Mouse (Mus musculus) frontal cortex, adult (tissue): ENCODE data around the gene Git1.
"Not testable (repeated sequence)": the region's sequence is repeated elsewhere in the genome, so short reads cannot be mapped to it uniquely, and the experiment has no call there.

Experiments used
- ATAC-seq: cut with Nextera tagmentation; 2 replicates; pipeline ENCODE4 v1.9.2; 2017; ENCODE audit warnings: mild to moderate bottlenecking, moderate library complexity, mixed read lengths; ENCODE audit not compliant: low TSS enrichment

Gene Git1

DNA sequence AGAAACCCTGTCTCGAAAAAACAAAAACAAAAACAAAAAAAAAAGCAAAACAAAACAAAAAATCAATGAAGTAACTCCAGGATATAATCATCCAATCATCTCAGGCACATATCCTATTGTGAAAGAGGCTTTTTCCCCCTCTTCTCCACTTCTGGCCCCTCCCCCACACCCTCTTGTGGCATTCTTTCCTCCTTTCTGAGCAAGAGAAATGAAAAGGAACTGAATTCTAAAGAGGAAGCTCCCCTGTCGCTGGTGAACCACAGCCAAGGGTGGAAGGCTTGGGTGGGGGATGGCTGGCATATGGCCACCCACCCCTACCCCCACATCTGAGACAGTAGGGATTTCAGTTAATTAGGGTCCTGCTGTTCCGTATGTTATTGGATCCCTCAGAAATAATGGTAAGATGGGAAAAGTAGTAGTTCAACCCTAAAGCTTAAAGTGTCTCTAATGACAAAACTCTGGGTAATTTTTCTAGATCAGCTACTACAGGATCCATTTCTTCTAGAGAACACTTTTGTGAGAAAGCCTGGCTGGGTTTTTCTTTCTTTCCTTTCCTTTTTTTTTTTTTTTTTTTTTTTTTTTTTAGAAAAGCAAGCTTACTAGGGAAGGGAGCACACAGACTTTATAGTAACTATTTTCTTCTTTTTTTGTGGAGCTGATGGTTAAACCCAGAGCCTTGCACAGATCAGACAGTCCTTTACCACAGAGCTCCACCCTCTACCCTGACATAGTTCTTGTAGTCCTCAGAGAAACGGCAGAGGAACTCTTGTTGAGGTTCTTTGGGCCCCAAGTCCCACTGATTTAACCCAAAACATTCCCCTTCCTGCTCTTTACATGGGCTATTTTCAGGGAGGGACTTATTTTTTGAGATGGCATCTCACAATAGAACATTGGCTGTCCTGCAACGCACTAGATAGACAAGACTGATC lies 27.5 kb downstream of the Git1 start:
- no peak for ATAC-seq

- no peak for ATAC-seq
Measured at GRCm38 (mm10) chr11:77525804-77526486, 32.6 kb downstream of the Git1 start.

- ATAC-seq, result not testable (repeated sequence)
Measured at GRCm38 (mm10) chr11:77528420-77528819, 35.1 kb downstream of the Git1 start.

DNA sequence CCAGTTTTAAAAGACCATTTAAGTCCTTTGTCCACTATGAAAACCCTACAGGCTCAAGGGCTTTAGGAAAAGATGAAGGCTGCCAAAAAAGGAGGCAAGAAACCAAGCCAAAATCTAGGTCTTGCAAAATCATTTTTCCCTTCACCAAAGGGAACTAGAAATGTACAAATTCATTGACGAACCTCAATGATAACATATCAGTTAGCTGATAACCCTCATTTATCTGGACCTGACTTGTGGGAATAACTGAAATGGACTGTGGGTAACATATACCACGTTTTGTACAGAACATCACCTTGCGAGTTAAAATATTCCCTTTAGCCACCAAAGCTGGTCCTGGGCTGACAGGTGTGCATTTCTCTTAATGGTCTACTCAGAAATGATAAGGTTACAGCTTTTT lies 36.3 kb downstream of the Git1 start:
- no peak for ATAC-seq

DNA sequence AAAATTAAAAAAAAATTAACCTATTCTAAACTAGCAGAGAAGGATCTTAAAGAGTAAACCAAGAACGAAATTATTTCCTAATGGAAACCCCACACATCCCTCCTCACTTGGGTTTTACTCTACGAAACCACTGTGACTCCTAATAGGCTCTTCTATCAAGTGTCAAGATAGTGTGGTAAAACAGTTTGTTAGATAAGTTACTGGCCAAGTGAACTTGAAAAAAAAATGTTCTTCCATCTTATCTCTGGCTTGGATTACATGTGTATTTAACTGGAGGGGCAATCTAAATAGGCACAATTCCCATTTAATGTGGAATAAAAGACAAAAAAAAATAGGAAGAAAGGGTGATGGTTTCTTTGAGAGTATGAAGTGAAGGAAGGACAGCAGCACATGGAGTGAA lies 37.5 kb downstream of the Git1 start:
- no peak for ATAC-seq

- no peak for ATAC-seq
Measured at GRCm38 (mm10) chr11:77532202-77532846, 39.0 kb downstream of the Git1 start.

DNA sequence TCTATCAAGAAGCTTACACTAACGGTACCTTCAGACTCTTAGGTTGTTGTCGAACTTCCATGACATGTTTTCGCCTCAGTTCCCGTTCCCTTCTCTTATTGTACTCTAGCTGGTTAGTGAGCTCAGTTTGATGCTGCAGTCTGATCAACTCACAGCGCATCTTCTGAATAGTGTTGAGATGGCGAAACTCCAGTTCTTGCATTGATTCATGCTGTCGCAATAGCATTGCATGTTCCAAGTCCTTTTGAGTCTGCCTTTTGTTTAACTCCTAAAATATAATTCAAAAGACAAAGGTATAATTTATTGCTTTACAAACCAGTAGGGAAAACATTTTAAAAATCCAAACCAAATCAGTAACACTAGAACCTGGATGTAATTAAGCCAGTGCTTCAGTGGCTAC lies 51.9 kb downstream of the Git1 start:
- ATAC-seq, result no peak
